Mouse (Mus musculus) heart, embryonic 10.5 days (tissue): ENCODE results near the gene Med21. TPM values are rescaled to one million over a fixed set of nuclear protein-coding genes. Genes with fewer than 3 reads are reported as not detected.

Source experiments
- DNase-seq: peaks from one replicate; pipeline ENCODE4 v3.0.0-alpha.2; 2017; ENCODE audit warnings: low spot score
- H3K27ac ChIP-seq: fragments of 300-500 bp; sonication (generic); 2 replicates; pipeline ENCODE4 v1.5.1; 2016; ENCODE audit warnings: mild to moderate bottlenecking
- H3K27me3 ChIP-seq: fragments of 300-500 bp; sonication (generic); 2 replicates; pipeline ENCODE4 v1.6.1; 2016; ENCODE audit warnings: mild to moderate bottlenecking; ENCODE audit not compliant: poor library complexity, insufficient read depth, severe bottlenecking
- H3K36me3 ChIP-seq: fragments of 300-500 bp; sonication (generic); 2 replicates; pipeline ENCODE4 v1.6.1; 2016; ENCODE audit warnings: mild to moderate bottlenecking, moderate library complexity
- H3K4me1 ChIP-seq: fragments of 300-500 bp; sonication (generic); 2 replicates; pipeline ENCODE4 v1.6.1; 2016; ENCODE audit warnings: mild to moderate bottlenecking
- H3K4me3 ChIP-seq: fragments of 300-500 bp; sonication (generic); 2 replicates; pipeline ENCODE4 v1.5.1; 2016; ENCODE audit warnings: mild to moderate bottlenecking, moderate library complexity
- H3K9me3 ChIP-seq: fragments of 300-500 bp; sonication (generic); 2 replicates; pipeline ENCODE4 v1.6.1; 2016; ENCODE audit warnings: mild to moderate bottlenecking, moderate library complexity
- WGBS: fragments of 180-500 bp; shearing (Covaris S2); methylation state at CpG from one replicate; pipeline ENCODE4 v1.1.7; 2016; 5-methylcytosine and 5-hydroxymethylcytosine counted together
- polyA plus RNA-seq: library from polyadenylated mRNA; unstranded; fragments of >200 nt; fragmentation: Nextera tagmentation; extraction: Ambion mirVana; gene quantifications from 2 replicates; pipeline ENCODE4 v1.2.1, GENCODE M21; 2016

The Med21 gene
- 123 and 129 TPM in 2 replicates for polyA plus RNA-seq

DNA sequence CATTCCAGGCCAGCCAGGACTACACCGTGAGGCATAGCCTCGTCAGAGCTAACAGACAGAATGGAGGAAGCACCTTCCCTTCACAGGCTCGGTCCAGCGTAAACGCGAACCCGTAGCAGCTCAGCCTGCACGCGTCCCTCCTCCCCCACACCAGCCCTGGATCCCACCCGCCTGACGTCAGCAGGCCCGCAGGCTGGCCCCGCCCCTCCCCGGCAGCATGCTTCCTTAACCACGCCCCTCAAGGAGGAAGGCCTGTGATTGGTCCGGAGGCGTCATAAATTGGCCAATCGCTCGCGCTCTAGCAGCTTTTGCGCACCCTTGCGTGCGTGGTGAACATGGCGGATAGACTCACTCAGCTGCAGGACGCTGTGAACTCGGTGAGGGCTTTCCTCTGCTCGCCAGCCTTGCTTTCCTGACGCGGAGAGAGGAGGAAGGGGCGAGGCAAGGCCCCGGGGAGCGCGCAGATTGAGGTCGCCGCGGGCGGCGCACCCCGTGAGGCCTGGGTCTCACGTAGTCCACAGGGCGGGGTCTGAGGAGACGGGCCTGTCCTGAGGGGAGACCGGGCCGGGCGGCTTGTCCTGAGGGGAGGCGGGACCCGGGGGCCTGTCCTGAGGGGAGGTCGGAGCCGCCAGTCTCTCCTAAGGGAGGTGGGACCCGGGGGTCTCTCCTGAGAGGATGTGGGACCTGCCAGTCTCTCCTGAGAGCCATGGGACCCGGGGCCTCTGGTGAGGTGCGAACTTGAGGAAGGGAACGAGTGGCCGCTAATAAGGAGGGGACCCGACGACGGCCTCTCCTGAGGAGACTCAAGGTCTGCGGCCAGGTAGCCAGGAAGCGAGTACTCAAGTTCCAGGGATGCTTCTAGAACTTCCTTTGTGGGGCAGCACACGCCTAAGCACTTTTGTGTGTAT is at the start of gene Med21, which contains the start of gene Tm7sf3:
Gene Med21 (plus strand): TSS at position 272 of the 908 bp plus-strand sequence.
Gene Tm7sf3 (minus strand): TSS at position 549 of the 908 bp plus-strand sequence.
- no peaks in the 10 kb centered on the region for H3K27me3 ChIP-seq
- WGBS = under 1% methylated on average over 57 of the region's 60 CpGs
- DNase-seq = peak; percentile 99
- H3K4me1 ChIP-seq = peaks cover 8% of the 10 kb centered on the region
- H3K36me3 ChIP-seq = no peaks in the 10 kb centered on the region
- peak within 1 kb of the TSS; percentile 99 for H3K27ac ChIP-seq
- H3K9me3 ChIP-seq = no peaks in the 10 kb centered on the region
- H3K4me3 ChIP-seq = peak within 1 kb of the TSS; percentile 90

GRCm38 (mm10) chr6:146602601-146603000 is 39.7 kb upstream of the Med21 start:
- H3K36me3 ChIP-seq = peaks cover 87% of the 10 kb centered on the region

GRCm38 (mm10) chr6:146603651-146604050 is 38.7 kb upstream of the Med21 start:
- WGBS = 90% methylated on average over 10 of the region's 10 CpGs
- no peak for DNase-seq
- H3K4me3 ChIP-seq = no peak overlapping the region
- no peaks in the 10 kb centered on the region for H3K27me3 ChIP-seq
- no peaks in the 10 kb centered on the region for H3K9me3 ChIP-seq
- no peak overlapping the region for H3K27ac ChIP-seq
- no peaks in the 10 kb centered on the region for H3K4me1 ChIP-seq
- H3K36me3 ChIP-seq = peaks cover 88% of the 10 kb centered on the region

More at GRCm38 (mm10) chr6:146602601-146603000, 39.7 kb upstream of the Med21 start:
- Histone ChIP-seq H3K9me3 (no peaks in the 10 kb centered on the region), H3K4me3 (no peak overlapping the region), H3K27ac (no peak overlapping the region), H3K27me3 (no peaks in the 10 kb centered on the region), H3K4me1 (no peaks in the 10 kb centered on the region)
- DNase-seq = no peak
- WGBS = 89% methylated on average over 4 of the region's 4 CpGs

GRCm38 (mm10) chr6:146611385-146611784 is 31.0 kb upstream of the Med21 start:
- Histone ChIP-seq H3K27me3 (no peaks in the 10 kb centered on the region), H3K9me3 (no peaks in the 10 kb centered on the region), H3K4me1 (no peaks in the 10 kb centered on the region), H3K36me3 (peaks cover 92% of the 10 kb centered on the region), H3K27ac (no peak overlapping the region), H3K4me3 (no peak overlapping the region)
- WGBS = 89% methylated on average over 6 of the region's 6 CpGs
- DNase-seq = peak; percentile 72

GRCm38 (mm10) chr6:146611897-146612296 is 30.4 kb upstream of the Med21 start:
- Histone ChIP-seq H3K9me3 (no peaks in the 10 kb centered on the region), H3K27me3 (no peaks in the 10 kb centered on the region), H3K36me3 (peaks cover 92% of the 10 kb centered on the region), H3K27ac (no peak overlapping the region), H3K4me1 (no peaks in the 10 kb centered on the region), H3K4me3 (no peak overlapping the region)
- no peak for DNase-seq
- 85% methylated on average over 7 of the region's 7 CpGs for WGBS

DNA sequence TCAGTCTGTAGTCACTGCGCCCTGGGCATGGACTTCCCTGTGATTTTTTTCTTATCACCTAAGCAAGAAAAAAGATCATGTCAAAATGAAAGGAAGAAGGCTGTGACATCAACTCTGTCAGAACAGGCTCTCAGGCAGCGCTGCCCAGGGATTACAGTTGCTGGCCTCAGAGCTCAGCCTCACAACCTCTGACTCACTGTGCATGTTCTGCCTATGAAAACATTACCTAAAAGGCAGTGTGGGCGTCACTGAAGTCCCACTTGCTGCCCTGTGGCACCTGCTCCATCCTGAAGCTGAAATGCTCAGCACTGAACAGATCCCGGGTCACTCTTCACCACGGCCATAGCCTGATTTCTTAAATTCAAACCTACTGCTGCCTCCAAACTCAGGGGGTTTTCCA is 29.6 kb upstream of the Med21 start:
- no peak for DNase-seq
- Histone ChIP-seq H3K27me3 (no peaks in the 10 kb centered on the region), H3K4me1 (no peaks in the 10 kb centered on the region), H3K27ac (no peak overlapping the region), H3K4me3 (no peak overlapping the region), H3K9me3 (no peaks in the 10 kb centered on the region), H3K36me3 (peaks cover 92% of the 10 kb centered on the region)
- 90% methylated on average over 5 of the region's 5 CpGs for WGBS

GRCm38 (mm10) chr6:146613907-146614306 is 28.4 kb upstream of the Med21 start:
- DNase-seq = peak; percentile 53

DNA sequence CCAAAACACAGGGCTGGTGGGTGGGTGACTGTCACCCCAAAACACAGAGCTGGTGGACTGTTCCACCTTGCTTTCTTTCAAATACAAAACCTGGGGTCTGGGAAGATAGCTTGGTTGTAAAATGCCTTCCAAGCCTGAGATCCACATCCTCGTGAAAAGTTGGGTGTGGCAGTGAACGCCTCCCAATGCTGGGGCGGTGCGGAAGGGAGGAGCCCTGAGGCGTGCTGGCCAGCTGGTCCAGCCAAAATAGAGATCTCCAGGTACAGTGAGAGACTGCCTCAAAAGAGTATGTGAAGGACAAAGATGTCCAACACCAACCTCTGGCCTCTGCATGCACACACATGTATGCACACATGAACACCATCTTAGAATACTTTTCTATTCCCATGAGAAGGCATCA is 27.8 kb upstream of the Med21 start:
- Histone ChIP-seq H3K4me1 (no peaks in the 10 kb centered on the region), H3K27ac (no peak overlapping the region), H3K36me3 (peaks cover 91% of the 10 kb centered on the region), H3K4me3 (no peak overlapping the region), H3K9me3 (no peaks in the 10 kb centered on the region), H3K27me3 (no peaks in the 10 kb centered on the region)
- 92% methylated on average over 5 of the region's 5 CpGs for WGBS
- peak; percentile 65 for DNase-seq

More at GRCm38 (mm10) chr6:146613907-146614306, 28.4 kb upstream of the Med21 start:
- Histone ChIP-seq H3K4me1 (no peaks in the 10 kb centered on the region), H3K36me3 (peaks cover 93% of the 10 kb centered on the region), H3K27ac (no peak overlapping the region), H3K4me3 (no peak overlapping the region), H3K9me3 (no peaks in the 10 kb centered on the region), H3K27me3 (no peaks in the 10 kb centered on the region)
- WGBS = 87% methylated on average over 5 of the region's 5 CpGs

DNA sequence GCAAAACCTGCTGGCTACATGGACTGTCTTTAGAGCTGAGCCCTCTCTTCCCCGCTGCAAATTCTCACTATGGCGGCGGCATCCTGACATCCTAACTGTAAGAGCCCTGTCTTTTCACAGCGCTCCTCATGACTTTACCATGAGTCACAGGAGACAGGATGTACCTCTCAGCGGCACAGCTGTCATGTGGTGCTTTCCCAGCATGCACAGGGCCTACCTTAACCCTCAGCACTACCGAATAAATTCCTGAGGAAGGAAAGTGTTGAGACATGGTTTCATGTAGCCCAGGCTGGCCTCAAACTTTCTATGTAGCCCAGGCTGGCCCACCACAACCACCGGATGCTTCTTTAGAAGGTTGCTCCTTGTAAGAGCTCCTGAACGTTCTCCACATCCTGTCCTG is 26.5 kb upstream of the Med21 start:
- no peak for DNase-seq
- H3K4me3 ChIP-seq = no peak overlapping the region
- H3K9me3 ChIP-seq = no peaks in the 10 kb centered on the region
- WGBS = 88% methylated on average over 8 of the region's 8 CpGs
- H3K27ac ChIP-seq = no peak overlapping the region
- H3K27me3 ChIP-seq = no peaks in the 10 kb centered on the region
- no peaks in the 10 kb centered on the region for H3K4me1 ChIP-seq
- peaks cover 92% of the 10 kb centered on the region for H3K36me3 ChIP-seq

DNA sequence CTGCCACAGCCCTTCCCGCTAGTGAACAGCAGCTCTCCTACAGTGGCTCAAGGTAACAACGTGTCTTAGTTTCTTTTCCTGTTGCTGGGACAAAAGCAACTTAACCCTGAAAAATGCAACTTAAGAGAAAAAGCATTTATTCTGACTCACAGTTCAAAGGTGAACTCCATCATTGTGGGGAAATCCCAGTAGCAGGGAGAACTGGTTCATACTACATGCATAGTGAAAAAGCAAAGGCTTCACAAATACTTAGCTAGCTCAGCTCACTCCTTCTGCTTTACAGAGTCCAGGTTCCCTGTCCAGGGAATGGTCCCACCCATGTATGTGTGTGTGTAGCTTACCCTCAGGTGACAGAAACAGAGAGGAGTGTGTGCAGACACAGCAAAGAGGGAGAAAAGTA is 25.7 kb upstream of the Med21 start:
- no peak overlapping the region for H3K4me3 ChIP-seq
- no peak for DNase-seq
- WGBS = 90% methylated on average over 2 of the region's 2 CpGs
- no peaks in the 10 kb centered on the region for H3K9me3 ChIP-seq
- H3K4me1 ChIP-seq = peaks cover 1% of the 10 kb centered on the region; the same call in 1 of the 2 replicates
- H3K36me3 ChIP-seq = peaks cover 94% of the 10 kb centered on the region
- no peak overlapping the region for H3K27ac ChIP-seq
- no peaks in the 10 kb centered on the region for H3K27me3 ChIP-seq

DNA sequence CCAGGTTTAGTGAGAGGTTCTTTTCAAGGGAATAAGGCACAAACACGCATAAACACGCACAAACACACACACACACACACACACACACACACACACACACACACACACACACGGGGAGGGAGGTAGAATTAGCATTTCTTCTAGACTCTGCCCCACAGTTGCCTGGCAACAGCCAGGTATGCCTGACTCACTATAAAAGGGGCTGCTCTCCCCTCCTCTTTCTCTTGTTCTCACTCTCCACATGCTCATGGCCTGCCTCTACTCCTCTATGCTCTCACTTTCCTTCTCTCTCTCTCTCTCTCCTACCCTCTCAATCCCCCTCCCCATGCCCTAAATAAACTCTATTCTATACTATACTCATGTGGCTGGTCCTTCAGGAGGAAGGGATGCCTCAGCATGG is 14.2 kb upstream of the Med21 start:
- peaks cover 33% of the 10 kb centered on the region for H3K4me1 ChIP-seq
- no peaks in the 10 kb centered on the region for H3K9me3 ChIP-seq
- no peaks in the 10 kb centered on the region for H3K27me3 ChIP-seq
- no peak overlapping the region for H3K4me3 ChIP-seq
- no peak overlapping the region for H3K27ac ChIP-seq
- no peak for DNase-seq
- WGBS = 97% methylated on average over 3 of the region's 3 CpGs
- H3K36me3 ChIP-seq = peaks cover 22% of the 10 kb centered on the region

- DNase-seq = peak; percentile 64
- peak overlapping the region; percentile 36 for H3K27ac ChIP-seq
- WGBS = 59% methylated on average over 9 of the region's 9 CpGs
Measured at GRCm38 (mm10) chr6:146629781-146630756, 12.3 kb upstream of the Med21 start.

More at GRCm38 (mm10) chr6:146629781-146630756, 12.3 kb upstream of the Med21 start:
- peaks cover 39% of the 10 kb centered on the region for H3K4me1 ChIP-seq
- no peaks in the 10 kb centered on the region for H3K27me3 ChIP-seq
- H3K9me3 ChIP-seq = no peaks in the 10 kb centered on the region
- H3K4me3 ChIP-seq = no peak overlapping the region
- H3K36me3 ChIP-seq = peaks cover 3% of the 10 kb centered on the region; the same call in 1 of the 2 replicates
